Mouse (Mus musculus) cerebellum, adult 11 months (tissue): ENCODE measurements around the gene Dlg4.
A peak's percentile ranks its signal among the peaks of the same experiment; 100 is the strongest.

Experiments used
- DNase-seq: peaks from one replicate; pipeline ENCODE4 v3.0.0; 2022

Gene Dlg4

DNA sequence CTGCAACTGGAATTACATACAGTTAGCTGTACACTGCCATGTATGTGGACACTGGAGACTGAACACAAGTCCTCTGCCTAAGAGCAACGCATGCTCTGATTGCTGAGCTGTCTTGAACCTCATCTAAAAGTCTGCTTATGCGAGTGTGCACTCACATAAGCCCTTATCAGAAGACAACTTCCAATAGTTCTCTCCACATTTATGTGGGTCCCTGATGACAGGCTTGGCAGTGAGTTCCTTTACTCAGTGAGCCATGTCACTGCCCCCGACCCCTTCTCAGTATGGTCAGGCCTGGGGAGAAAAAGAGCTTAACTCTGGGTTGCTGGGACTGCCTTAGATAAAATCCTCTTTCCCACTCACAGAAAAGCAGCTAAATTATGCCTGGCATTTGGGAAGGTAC, at the start of gene Dlg4:
Gene Dlg4, plus strand, starts transcription at position 274 of the 400 bp plus-strand sequence.
- no peak for DNase-seq

DNA sequence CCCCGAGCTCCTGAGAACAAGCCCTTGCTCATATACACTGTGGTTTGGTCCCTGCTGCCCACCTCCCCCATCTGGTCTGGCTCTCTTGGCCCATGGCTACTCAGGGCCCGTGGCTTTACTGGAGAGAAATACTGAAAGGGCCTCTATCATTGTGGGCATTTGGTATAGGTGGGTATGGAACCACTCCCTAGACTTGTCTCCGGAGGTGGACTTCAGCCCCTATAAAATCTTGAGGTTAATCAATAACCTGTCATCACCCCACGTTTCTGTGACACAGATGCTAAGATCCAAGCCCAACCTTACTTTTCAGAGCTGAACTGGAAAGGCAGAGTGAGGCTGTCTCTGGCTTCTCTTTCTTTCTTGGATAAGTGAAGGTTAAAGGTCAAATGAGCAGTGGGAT, 47.9 kb upstream of the Dlg4 start:
- no peak for DNase-seq

DNA sequence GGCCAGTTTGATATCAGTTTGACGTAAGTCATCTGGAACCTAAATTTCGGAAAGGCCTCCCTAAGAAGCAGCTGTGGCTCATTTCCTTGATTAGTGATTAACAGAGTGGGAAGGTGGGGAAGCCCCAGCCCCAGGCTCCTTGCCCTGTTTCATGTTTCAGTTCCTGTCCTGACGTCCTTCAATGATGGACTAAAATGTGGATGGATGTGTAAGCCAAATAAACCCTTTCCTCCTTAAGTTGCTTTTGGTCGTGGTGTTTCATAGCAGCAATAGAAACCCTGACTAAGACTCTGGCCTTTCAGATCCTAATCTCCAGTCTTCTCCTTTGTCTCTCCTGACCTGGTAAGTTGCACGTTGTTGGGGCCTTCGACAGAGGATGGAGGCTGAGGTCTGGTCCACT, 46.5 kb upstream of the Dlg4 start:
- no peak for DNase-seq

DNA sequence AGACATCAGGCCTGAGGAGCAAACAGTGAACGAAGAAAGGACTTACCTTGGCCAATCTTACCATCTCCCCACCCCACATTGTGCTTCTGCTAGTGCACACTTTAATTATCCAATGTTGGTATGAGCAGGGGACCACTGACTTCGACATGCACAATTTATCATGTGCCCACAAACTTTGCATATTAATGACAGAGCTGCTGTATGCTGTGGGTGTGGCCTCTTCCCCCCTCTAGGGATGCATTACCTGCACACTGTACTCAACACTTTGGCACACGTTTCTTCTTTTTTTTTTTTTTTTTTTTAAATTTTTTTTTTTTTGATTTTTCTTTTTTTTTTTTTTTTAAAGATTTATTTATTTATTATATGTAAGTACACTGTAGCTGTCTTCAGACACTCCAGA, 46.0 kb upstream of the Dlg4 start:
- no peak for DNase-seq

DNA sequence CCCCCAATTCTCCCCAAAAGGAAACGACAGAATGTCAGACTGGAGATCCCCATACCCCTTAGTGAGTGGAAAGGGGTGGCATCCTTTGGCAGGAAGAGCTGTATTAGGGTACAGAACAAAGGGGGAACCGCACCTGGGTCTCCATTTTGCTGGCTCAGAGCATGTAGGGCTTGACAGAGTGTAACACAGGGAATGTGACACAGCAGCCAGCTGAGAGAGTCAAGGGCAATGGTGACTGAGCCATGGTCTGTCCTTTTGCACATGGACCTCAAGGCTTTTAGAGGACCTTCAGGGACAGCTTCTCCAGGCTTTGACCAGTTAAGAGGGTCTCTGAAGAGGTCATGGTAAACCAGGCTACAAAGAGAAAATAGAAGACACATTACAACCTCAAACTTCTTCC, 41.8 kb upstream of the Dlg4 start:
- DNase-seq, result no peak

DNA sequence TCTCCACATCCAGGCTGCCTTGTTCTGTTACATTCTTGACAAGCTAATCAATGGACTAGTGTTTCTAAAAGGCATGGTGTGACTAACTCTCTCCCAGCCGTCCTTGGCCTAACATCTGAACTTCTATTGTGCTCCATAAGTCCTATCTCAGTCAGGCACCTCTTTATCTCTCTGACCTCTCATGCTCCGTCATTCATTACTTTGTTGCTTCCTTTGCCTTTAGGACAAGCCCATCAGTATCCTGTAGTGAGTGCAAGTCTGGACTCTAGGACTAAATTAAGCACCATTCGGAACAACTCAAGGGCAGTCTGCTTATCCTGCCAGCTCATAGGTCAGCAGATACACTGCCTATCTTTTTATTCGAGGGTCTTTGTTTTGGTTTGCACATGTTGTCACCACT, 40.5 kb upstream of the Dlg4 start:
- no peak for DNase-seq

DNA sequence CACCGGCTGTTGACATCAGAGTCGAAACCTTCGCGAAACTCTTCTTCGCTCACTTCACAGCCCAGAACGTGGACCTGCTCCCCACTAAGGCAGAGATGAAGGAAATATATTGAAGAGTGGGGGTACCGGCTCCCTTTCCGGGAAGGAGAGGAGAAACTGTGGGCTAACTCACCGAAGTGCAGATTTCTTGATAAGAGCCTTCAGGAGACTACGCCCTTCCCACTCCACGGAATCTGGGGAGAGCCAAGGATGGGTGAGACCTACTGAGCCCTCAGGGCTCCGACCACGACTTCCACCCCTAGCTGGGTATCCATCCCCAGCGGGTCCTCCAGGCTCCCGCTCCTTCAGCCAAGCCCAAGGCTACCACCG, 36.9 kb upstream of the Dlg4 start:
- DNase-seq, result no peak

DNA sequence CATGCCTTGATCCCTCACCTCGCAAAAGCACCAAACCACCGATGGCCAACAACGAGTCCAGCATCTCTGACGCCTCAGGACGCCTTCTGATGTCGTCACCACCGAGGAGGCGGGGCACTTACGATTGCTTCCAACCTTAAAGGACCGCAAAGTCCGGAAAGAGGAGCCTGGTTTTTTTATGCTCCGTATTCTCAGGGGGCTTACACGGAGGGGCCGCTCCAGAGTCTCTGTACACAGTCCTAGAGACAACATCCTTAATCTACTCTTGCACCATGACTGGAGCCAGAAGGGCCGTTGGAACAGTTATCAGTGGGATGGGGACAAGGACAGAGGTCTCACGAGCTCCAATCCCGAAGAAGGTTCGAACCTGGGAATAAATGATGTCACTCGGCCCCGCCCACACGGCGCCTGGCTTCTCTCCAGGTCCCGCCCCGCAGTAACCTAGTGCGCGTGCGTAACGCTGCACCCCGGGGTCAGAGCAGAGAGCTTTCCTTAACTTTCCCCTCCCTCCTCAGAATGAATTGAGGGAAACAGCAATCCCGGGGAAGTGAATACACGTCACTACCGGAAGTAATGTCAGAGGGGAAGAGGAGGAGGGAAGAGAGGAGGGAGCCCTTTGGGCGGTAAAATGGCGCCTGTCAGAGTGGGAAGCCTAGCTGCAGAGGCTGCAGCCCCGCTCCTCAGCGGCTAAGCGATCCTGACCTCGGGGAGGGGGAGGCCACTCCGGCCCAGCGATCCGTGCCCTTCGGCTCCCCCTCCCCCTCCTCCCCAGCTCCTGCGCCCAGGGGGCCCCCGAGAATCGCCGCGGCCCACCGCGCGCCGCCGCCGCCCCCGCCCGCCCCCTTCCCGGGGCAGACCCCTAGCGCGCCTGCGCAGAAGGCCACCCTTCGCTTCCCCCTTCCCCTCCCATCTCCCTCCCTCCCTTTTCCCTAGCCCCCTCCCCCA, 36.3 kb upstream of the Dlg4 start:
- peak; percentile 99 for DNase-seq

DNA sequence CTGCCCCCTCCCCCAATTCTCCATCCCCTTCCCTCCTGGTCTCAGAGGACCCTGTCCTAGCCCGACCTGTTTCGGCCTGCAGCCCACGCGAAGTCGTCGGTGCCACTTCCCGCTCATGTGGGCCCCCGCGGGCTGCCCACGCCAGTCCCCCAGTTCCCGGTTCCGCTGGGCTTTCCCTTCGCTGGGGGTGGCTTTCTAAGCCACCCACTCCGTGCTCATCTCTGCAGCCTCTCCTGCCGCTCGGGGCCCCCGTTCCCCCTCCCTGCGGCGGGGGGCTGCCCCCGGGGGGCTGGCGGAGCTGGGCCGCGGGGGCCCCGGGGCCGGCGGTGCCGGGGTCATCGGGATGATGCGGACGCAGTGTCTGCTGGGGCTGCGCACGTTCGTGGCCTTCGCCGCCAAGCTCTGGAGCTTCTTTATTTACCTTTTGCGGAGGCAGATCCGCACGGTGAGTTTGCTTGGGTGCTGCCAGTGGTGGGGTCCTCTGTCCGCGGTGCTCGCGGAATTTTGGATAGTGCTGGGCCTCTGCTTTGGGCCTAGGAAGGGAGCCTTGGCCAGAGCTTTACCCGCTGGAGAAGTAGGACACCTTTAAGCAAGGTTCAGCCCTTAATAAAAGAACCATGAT, 35.5 kb upstream of the Dlg4 start, which contains the start of gene Ctdnep1:
Gene Ctdnep1, plus strand, starts transcription at position 16 of the 622 bp plus-strand sequence.
- DNase-seq, result peak; percentile 51

DNA sequence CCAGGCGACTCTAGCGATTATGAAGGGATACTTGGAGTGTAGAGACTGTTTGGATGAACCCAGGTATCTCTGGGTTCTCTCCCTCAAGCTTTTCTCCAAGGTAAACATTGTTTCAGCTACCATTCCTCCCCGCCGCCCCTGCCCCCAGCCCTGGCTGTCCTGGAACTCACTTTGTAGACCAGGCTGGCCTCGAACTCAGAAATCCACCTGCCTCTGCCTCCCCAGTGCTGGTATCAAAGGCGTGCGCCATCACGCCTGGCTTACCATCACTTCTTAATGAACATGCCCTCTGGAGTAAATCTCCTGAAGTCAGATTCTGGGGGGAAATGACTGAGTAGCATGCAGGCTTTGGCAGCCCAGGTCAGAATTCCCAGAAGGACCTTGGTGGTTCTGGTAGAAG, 34.5 kb upstream of the Dlg4 start, which contains the start of gene Elp5:
Gene Elp5, minus strand, starts transcription at position 293 of the 400 bp plus-strand sequence.
- DNase-seq, result no peak

DNA sequence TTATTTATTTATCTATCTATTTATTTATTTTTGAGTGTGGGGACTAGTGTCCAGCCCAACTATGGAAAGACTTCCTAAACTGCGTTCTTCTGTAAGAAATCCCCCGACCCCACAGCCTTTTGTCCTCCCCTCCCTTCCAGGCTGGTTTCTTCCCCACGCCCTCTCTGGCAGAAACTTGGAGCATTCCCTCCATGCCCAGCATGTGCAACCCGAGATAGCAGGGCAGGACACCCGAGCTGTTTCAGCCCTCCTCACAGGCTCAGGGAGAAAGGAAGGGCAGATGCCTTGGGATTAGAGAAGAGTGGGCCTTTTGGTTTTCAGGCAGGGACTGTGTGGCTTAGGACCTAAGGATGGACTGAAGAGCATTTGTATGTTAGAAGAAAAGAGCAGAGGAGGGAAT, 33.9 kb upstream of the Dlg4 start:
- DNase-seq, result no peak

DNA sequence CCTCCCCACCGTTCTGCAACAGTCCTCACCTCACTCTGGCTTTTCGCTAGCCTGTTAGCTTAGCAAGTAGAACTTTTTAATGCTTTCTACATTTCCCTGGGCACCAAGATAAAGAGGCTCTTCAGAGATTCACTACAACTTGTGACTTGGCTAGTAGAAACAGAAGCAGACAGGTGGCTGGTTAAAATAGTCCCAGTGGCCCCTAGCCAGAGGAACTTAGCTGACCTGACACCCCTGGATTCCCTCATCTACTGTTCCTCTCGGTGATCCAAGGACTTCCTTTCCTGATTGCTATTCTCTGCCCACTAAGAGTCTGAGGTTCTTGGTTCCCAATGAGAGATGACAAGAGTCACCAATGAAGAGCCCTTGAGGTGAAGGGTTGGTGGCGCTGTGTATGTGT, 33.4 kb upstream of the Dlg4 start:
- DNase-seq, result no peak

DNA sequence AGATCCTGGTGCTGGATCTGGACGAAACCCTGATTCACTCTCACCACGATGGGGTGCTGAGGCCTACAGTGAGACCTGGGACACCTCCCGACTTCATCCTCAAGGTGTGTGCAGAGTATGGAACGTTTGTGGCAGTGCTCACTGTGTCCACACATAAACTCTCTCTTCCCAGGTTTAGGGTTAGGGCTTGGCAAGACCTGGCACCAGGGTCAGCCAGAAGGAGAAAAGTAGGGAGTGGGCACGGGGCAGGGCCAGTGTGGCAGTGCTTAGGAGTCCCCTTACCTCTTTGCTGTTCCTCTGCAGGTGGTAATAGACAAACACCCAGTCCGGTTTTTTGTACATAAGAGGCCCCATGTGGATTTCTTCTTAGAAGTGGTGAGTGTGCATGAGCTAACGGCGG, 32.3 kb upstream of the Dlg4 start:
- DNase-seq, result no peak

DNA sequence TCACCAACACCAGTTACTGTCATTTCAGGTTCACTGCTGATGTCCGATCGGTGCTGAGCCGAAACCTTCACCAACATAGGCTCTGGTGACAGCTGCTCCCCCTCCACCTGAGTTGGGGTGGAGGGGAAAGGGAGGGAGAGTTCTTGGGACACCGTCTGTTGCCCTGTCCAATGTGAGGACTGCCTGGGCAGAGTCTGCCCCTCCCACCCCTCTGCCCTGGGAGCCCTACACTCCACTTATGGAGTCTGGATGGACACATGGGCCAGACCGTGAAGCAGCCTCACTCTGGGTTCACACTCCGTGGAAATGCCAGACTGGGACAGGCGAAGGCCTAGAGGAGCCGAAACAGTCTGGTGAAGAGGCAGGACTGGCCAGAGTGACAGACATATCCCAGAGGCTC, 26.8 kb upstream of the Dlg4 start:
- no peak for DNase-seq

DNA sequence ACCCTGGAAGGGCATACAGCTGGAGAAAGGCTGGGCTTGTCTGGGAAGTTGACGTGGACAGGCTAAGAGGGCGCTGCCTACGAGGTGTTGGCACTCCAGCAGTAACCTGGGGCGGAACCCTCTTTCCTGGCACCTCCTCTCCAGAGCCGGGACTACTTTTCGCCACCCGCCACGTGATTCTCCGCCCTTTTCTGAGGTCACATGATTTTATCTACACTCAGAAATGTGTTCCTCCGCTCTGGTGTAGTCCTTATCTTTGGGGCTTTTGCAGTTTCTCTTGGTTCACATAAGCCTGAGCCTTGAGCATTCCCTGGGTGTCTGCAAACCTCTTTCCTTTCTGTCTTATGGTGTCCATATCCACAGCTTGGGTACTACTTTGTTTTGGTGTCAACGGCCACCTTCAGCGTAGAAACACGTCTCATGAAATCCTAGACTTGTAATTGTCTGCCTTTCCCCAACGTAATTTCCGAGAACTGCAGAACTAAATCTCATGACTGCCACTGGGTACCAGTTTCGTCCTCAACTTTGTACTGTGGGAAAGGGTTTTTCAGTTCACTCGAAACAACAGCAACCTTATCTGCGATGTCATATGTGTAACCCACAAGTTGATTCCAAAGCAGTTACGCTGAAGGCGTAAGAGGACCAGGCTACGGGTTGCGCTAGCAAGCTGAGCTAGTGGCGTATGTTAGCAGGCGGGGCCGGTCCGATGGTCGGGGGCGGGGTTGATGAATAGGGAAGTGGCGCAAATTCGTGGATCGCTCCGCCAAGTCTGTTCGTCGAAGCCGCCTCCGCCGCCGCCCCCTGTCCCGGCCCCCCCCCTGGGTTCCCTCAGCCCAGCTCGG, 25.7 kb upstream of the Dlg4 start, which contains the start of gene Gabarap:
Gene Gabarap, plus strand, starts transcription at position 294 of the 842 bp plus-strand sequence.
- peak; percentile 93 for DNase-seq

DNA sequence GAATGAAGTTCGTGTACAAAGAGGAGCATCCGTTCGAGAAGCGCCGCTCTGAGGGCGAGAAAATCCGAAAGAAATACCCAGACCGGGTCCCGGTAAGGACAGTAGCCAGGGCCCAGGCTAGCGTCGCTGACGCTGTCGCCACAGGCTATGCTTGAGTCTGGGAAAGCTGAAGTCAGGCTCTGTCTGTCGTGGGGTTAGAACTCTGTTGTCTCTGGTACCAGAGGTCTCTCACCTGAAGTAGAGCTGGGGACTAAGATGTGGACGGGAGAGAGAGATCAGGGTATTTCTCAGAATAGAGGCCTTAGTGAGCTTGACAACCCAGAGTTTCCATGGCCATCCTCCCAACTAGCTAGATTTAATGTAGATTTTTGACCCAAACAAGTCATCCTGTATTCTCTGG, 25.0 kb upstream of the Dlg4 start:
- DNase-seq, result no peak

DNA sequence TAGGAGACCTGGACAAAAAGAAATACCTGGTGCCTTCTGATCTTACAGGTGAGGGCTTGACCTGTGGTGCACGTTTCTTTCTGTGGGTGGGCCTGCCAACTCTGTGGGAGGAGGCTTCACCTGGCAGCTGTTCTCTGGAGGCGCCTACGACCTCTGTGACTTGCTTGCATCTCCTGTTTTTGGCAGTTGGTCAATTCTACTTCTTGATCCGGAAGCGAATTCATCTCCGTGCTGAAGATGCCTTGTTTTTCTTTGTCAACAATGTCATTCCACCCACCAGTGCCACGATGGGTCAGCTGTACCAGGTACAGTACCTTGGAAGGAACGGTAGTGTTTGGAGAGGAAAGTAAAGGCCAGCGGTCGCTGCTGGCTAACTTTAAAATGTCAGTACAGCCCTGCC, 24.3 kb upstream of the Dlg4 start:
- DNase-seq, result no peak

DNA sequence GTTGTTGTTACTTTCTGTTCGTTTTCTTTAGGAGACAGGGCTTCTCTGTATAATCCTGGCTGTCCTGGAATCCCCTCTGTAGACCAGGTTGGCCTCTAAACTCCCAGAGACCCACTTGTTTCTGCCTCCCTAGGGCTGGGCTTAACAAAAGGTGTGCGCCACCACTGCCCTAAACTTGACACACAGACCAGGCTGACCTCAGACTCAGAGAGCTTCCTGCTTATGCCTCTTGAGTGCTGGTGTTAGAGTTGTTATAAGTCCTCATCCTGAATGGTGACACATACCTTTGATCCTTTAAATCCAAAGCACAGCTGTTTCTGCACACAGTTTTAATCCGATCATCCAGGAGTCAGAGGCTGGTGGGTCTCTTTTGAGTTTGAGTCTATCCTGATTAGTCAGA, 23.8 kb upstream of the Dlg4 start:
- no peak for DNase-seq

DNA sequence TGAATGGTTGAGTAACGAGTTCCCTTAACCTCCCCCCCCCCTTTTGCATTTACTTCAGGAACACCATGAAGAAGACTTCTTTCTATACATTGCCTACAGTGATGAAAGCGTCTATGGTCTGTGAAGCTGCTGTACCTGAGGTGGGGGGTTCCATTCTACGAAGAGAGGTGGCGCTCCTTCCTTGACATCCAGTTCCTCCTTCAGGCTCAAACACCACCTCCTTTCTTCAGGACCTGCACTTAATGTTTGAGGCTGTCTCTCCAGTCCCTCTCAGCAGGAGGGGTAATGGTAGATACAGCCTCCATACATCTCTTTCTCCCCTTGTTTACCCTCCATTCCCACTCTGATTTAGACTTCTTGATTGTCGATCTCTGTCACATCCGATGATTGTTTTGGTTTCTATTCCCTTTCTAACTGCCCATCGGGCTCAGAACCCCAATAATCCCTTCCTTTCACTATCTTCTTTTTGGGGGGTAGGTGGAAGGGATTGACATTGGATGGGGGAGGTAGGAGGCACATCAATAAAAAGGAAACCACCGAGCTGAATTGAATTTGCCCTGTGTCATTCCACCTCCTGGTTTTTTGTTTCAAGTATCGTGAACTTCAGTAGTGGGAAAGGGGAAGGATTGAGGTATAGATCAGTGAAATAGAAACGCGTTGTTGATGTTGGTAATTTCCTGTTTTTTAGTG, 22.2 kb upstream of the Dlg4 start:
- DNase-seq, result peak; percentile 7

DNA sequence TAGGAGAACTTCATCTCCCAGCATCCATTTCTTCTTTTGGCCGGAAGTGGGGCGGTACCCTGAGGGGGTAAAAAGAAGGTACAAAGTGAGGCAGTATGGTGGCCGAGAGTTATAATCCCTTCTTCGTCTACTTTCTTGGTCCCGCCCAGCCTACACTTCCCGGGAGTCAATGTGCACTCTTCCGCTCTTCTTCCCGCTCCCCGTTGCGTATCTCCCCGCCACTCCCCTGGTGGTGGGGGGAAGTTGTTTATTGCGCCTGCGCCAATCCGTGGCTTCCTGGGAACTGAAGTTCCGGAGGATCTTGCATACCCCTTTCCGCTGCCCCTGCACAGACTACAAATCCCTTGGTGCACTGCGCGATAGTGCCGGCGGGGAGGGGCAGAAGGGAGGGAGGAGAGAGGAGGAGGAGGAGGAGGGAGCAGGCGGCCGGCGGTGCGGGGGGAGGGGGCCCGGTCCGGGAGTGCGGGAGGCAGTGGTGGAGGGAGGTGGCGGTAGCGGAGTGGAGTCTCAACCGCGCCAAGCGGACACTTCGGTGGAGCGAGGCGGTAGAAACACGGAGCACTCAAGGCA, 21.3 kb upstream of the Dlg4 start, which contains the start of gene Phf23:
Gene Phf23, plus strand, starts transcription at position 387 of the 570 bp plus-strand sequence.
- peak; percentile 96 for DNase-seq

DNA sequence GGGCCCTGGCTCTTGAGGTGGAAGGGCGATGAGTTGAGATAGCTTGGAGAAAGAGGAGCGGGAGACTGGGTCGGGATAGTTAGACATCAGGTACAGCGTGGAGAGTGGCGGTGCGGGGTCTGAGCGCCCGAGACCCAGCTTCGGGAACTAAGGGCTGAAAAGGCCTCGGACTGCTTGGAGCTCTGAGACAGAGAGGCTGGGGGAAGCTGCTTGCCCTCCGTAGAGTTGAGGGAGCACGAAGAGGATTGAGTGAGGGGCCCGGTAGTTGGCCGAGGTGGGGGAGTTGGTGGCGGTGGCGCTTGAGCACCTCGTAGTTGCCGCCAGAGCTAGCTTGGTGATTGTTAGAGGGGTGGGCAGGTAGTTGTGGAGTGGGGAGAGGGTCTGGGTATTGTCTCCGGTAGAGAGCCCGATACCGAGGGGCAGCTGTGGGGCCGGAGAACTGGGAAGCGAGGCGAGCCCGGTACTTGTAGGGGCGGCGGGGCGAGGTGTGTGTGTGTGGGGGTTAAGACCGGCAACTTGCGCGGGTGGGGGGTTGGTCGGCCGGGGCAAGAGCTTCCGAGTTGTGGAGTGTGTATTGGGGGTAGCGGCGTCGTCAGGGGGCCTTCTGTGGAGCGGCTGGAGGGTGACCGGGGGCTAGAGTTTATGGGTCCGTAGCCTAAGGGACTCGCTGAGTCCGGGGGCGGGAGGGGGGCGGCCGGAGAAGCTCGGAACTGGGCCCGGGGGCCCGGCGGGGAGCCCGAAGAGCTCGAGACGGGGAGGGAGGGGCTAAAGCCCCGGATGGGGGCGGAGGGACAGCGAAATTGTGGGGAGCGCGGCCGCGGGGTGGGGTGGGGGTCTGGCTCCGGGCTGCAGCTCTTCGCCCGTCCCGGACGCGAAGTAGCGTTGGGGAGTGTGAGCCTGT, 20.3 kb upstream of the Dlg4 start:
- DNase-seq, result peak; percentile 55
